Mouse (Mus musculus): ENCODE measurements around the gene Mafb. TPM values are rescaled to one million over a fixed set of nuclear protein-coding genes. Genes with fewer than 3 reads are reported as not detected.

Mafb gene
- polyA plus RNA-seq, 1 experiment from 2014 or later: 3.4 TPM

- Histone ChIP-seq H3K4me3 (ENCODE audit: low read depth, low read length) (no peak overlapping the region), H3K9me3 (ENCODE audit: low read depth, low read length) (no peaks in the 10 kb centered on the region), H3K27ac (ENCODE audit: low read depth) (no peak overlapping the region), H3K27me3 (ENCODE audit: insufficient read depth, low read length) (peaks cover 21% of the 10 kb centered on the region), H3K36me3 (ENCODE audit: insufficient read depth) (no peaks in the 10 kb centered on the region), H3K9ac (no peak overlapping the region), H3K4me2 (no peak overlapping the region), H3K4me1 (ENCODE audit: insufficient read depth) (0 out of 2 replicates have a peak, but pooled peaks cover 4% of the 10 kb centered on the region)
- DNase-seq: no peak
- no peak for ATAC-seq (ENCODE audit: insufficient read depth)
- 56% methylated on average over 2 of the region's 2 CpGs for WGBS
- TF ChIP-seq CTCF (IDR thresholded peaks at IDR 0.05; ENCODE audit: low read depth): peak; percentile 24; the same call in 1 of the 2 replicates
These were observed 12.5 kb downstream of the Mafb start for GRCm38 (mm10) chr2:160354319-160354718.

DNA sequence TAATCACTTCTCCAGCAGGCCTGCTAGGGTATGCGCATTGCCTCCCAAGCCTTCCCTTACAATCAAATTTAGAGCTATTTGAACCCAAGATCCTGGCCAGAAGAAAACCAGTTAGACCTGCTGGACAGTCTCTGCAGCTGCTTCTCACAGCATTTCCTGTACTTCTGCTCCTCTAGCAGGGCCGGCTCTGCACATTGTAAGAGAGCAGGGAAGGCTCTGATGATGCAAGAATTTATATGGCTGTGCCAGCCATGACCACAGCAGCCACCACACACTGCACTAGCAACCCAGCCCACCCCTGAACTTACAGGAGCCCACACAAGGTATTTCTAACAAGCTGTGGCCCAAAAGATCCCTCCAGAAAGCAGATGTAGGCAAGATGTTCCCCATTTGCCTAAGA lies 13.3 kb downstream of the Mafb start:
- no peak overlapping the region for H3K4me3 ChIP-seq (ENCODE audit: low read depth, low read length)
- no peak overlapping the region for H3K4me2 ChIP-seq
- peak overlapping the region; percentile 30; the same call in 1 of the 2 replicates for H3K27ac ChIP-seq (ENCODE audit: low read depth)
- peak; percentile 72 for DNase-seq
- no peaks in the 10 kb centered on the region for H3K36me3 ChIP-seq (ENCODE audit: insufficient read depth)
- H3K4me1 ChIP-seq (ENCODE audit: insufficient read depth): 0 out of 2 replicates have a peak, but pooled peaks cover 4% of the 10 kb centered on the region
- no peak for TF ChIP-seq CTCF (IDR thresholded peaks at IDR 0.05; ENCODE audit: low read depth)
- peaks cover 13% of the 10 kb centered on the region for H3K27me3 ChIP-seq (ENCODE audit: insufficient read depth, low read length)
- H3K9me3 ChIP-seq (ENCODE audit: low read depth, low read length): no peaks in the 10 kb centered on the region
- 39% methylated on average over 2 of the region's 2 CpGs for WGBS
- ATAC-seq (ENCODE audit: insufficient read depth): peak; percentile 85
- H3K9ac ChIP-seq: no peak overlapping the region

DNA sequence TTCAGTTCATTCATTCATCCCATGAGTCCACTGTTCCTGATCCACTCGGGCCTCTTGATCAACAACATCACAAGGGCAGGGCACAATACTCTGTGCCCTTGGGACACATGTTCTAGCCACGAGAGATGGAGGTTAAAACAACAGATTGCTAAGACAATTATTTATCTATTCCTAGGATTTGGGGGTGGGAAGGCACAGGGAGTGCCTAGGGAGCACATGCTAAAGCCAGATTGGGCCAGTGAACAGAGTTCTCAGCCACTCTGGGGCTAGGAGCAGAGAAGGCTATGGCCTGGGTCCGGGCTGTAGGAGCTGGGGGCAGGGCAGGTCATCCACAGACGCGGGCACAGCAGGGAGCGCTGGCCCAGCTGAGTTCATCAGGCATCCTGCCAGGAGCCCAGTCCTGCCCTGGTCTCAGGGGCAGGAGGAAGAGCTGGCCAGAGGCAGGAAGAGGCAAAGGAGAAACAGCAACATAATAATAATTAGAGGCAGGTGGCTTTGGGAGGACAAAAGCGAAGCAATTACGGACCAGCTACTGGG lies 15.8 kb downstream of the Mafb start:
- TF ChIP-seq CTCF (IDR thresholded peaks at IDR 0.05; ENCODE audit: low read depth): no peak
- ATAC-seq (ENCODE audit: insufficient read depth) (no peak), DNase-seq (no peak)
- Histone ChIP-seq H3K9ac (no peak overlapping the region), H3K27me3 (ENCODE audit: insufficient read depth, low read length) (no peaks in the 10 kb centered on the region), H3K4me1 (ENCODE audit: insufficient read depth) (0 out of 2 replicates have a peak, but pooled peaks cover 4% of the 10 kb centered on the region), H3K9me3 (ENCODE audit: low read depth, low read length) (no peaks in the 10 kb centered on the region), H3K4me2 (no peak overlapping the region), H3K4me3 (ENCODE audit: low read depth, low read length) (no peak overlapping the region), H3K36me3 (ENCODE audit: insufficient read depth) (no peaks in the 10 kb centered on the region), H3K27ac (ENCODE audit: low read depth) (no peak overlapping the region)
- 35% methylated on average over 8 of the region's 8 CpGs for WGBS

GRCm38 (mm10) chr2:160349578-160349977 lies 17.3 kb downstream of the Mafb start:
- DNase-seq (no peak), ATAC-seq (ENCODE audit: insufficient read depth) (no peak)
- TF ChIP-seq CTCF (IDR thresholded peaks at IDR 0.05; ENCODE audit: low read depth): no peak
- Histone ChIP-seq H3K27ac (ENCODE audit: low read depth) (no peak overlapping the region), H3K4me3 (ENCODE audit: low read depth, low read length) (no peak overlapping the region), H3K36me3 (ENCODE audit: insufficient read depth) (no peaks in the 10 kb centered on the region), H3K4me1 (ENCODE audit: insufficient read depth) (0 out of 2 replicates have a peak, but pooled peaks cover 4% of the 10 kb centered on the region), H3K4me2 (no peak overlapping the region), H3K9ac (no peak overlapping the region), H3K9me3 (ENCODE audit: low read depth, low read length) (no peaks in the 10 kb centered on the region), H3K27me3 (ENCODE audit: insufficient read depth, low read length) (no peaks in the 10 kb centered on the region)
- 48% methylated on average over 4 of the region's 4 CpGs for WGBS

GRCm38 (mm10) chr2:160348796-160349195 lies 18.1 kb downstream of the Mafb start:
- no peaks in the 10 kb centered on the region for H3K9me3 ChIP-seq (ENCODE audit: low read depth, low read length)
- H3K4me2 ChIP-seq: no peak overlapping the region
- 26% methylated on average over 7 of the region's 7 CpGs for WGBS
- no peak for TF ChIP-seq CTCF (IDR thresholded peaks at IDR 0.05; ENCODE audit: low read depth)
- H3K27ac ChIP-seq (ENCODE audit: low read depth): no peak overlapping the region
- H3K27me3 ChIP-seq (ENCODE audit: insufficient read depth, low read length): no peaks in the 10 kb centered on the region
- H3K4me1 ChIP-seq (ENCODE audit: insufficient read depth): 0 out of 2 replicates have a peak, but pooled peaks cover 3% of the 10 kb centered on the region
- ATAC-seq (ENCODE audit: insufficient read depth) (no peak), DNase-seq (no peak)
- H3K9ac ChIP-seq: no peak overlapping the region
- H3K36me3 ChIP-seq (ENCODE audit: insufficient read depth): no peaks in the 10 kb centered on the region
- no peak overlapping the region for H3K4me3 ChIP-seq (ENCODE audit: low read depth, low read length)

GRCm38 (mm10) chr2:160348072-160348604 lies 18.7 kb downstream of the Mafb start:
- Histone ChIP-seq H3K4me3 (ENCODE audit: low read depth, low read length) (no peak overlapping the region), H3K9ac (no peak overlapping the region), H3K9me3 (ENCODE audit: low read depth, low read length) (no peaks in the 10 kb centered on the region), H3K4me1 (ENCODE audit: insufficient read depth) (no peaks in the 10 kb centered on the region), H3K36me3 (ENCODE audit: insufficient read depth) (no peaks in the 10 kb centered on the region), H3K4me2 (no peak overlapping the region), H3K27me3 (ENCODE audit: insufficient read depth, low read length) (no peaks in the 10 kb centered on the region), H3K27ac (ENCODE audit: low read depth) (no peak overlapping the region)
- no peak for DNase-seq
- TF ChIP-seq CTCF (IDR thresholded peaks at IDR 0.05; ENCODE audit: low read depth): no peak
- 65% methylated on average over 4 of the region's 4 CpGs for WGBS
- no peak for ATAC-seq (ENCODE audit: insufficient read depth)

DNA sequence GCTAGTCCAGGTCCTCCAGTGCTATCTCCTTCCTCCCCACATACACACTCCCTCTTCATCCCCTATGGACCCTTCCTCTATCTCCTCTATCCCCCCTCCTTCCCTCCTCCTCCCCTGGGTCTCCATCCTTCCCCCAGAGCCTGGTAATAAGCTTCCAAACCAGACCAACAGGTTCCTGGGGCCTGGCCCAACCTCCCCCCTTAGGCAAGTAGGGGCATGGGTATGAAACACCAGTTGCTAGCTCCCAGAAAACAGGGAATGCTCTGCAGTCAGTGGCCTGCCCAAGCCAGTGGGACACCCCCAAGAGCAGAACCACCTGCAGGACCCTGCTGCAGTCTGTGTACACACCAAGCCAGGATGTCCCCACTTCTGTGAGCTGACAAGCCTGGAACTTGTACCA lies 21.2 kb downstream of the Mafb start:
- no peak for TF ChIP-seq CTCF (IDR thresholded peaks at IDR 0.05; ENCODE audit: low read depth)
- Histone ChIP-seq H3K27ac (ENCODE audit: low read depth) (no peak overlapping the region), H3K4me3 (ENCODE audit: low read depth, low read length) (no peak overlapping the region), H3K36me3 (ENCODE audit: insufficient read depth) (no peaks in the 10 kb centered on the region), H3K4me2 (no peak overlapping the region), H3K4me1 (ENCODE audit: insufficient read depth) (no peaks in the 10 kb centered on the region), H3K27me3 (ENCODE audit: insufficient read depth, low read length) (no peaks in the 10 kb centered on the region), H3K9me3 (ENCODE audit: low read depth, low read length) (no peaks in the 10 kb centered on the region), H3K9ac (no peak overlapping the region)
- DNase-seq (no peak), ATAC-seq (ENCODE audit: insufficient read depth) (no peak; the same call in 1 of the 2 replicates)
